Mouse (Mus musculus) heart, adult 2 months (tissue): Measurements from ENCODE around the gene Cd180.

Experiments used
- CTCF ChIP-seq: fragments of 200-600 bp; IDR thresholded peaks from 2 replicates; pipeline ENCODE4 v1.8.1; 2022; ENCODE audit warnings: antibody characterized with exemption, mild to moderate bottlenecking, moderate library complexity
- EP300 ChIP-seq: fragments of 200-500 bp; IDR thresholded peaks from 2 replicates; pipeline ENCODE4 v1.6.1; 2011; ENCODE audit warnings: low read depth, low read length, control low read depth; ENCODE audit not compliant: insufficient read depth
- POLR2A ChIP-seq: fragments of 200-500 bp; IDR thresholded peaks from 2 replicates; pipeline ENCODE4 v1.6.1; 2011; ENCODE audit warnings: mild to moderate bottlenecking, low read depth, low read length, control low read depth; ENCODE audit not compliant: insufficient read depth

GRCm38 (mm10) chr13:102753714-102754556 is 60.6 kb downstream of the Cd180 start:
- TF ChIP-seq POLR2A = no peak
- no peak for TF ChIP-seq EP300
- no peak for TF ChIP-seq CTCF
